Mouse (Mus musculus): Measurements from ENCODE around the gene Lamtor5. TPM values are rescaled to one million over a fixed set of nuclear protein-coding genes. Genes with fewer than 3 reads are reported as not detected.

Gene Lamtor5
- total and polyA plus RNA-seq, 2 experiments from 2014 or later, result 114 to 187 TPM

- Histone ChIP-seq H3K4me3 (ENCODE audit: low read depth, low read length) (peak overlapping the region; percentile 100), H3K9me3 (replicated peaks; ENCODE audit: control insufficient read depth, low read length) (no peaks in the 10 kb centered on the region), H3K4me2 (ENCODE audit: low read depth, low read length) (peak overlapping the region; percentile 91), H3K27ac (ENCODE audit: low read depth) (peak overlapping the region; percentile 99), H3K4me1 (ENCODE audit: control insufficient read depth, insufficient read depth) (peaks cover 23% of the 10 kb centered on the region), H3K27me3 (ENCODE audit: control insufficient read depth, insufficient read depth, low read length) (no peaks in the 10 kb centered on the region), H3K9ac (replicated peaks; ENCODE audit: low read depth, low read length) (peak overlapping the region; percentile 99), H3K36me3 (replicated peaks; ENCODE audit: control insufficient read depth, insufficient read depth, low read length) (peaks cover 12% of the 10 kb centered on the region)
- 11% methylated on average over 17 of the region's 17 CpGs for WGBS
- TF ChIP-seq CTCF (IDR thresholded peaks at IDR 0.05; ENCODE audit: low read depth) (no peak), EP300 (IDR thresholded peaks at IDR 0.05; ENCODE audit: low read depth) (no peak)
- no peak for DNase-seq (ENCODE audit: low spot score)
- ATAC-seq (ENCODE audit: insufficient read depth, low read depth), result no peak
Observed at GRCm38 (mm10) chr3:107331746-107332126, 53.1 kb downstream of the Lamtor5 start.

- peak overlapping the region; percentile 91 for H3K4me2 ChIP-seq (ENCODE audit: low read depth, low read length)
- no peaks in the 10 kb centered on the region for H3K9me3 ChIP-seq (replicated peaks; ENCODE audit: control insufficient read depth, low read length)
- peak overlapping the region; percentile 100 for H3K4me3 ChIP-seq (ENCODE audit: low read depth, low read length)
- ATAC-seq (ENCODE audit: insufficient read depth, low read depth) (peak; percentile 11; the same call in 1 of the 2 replicates), DNase-seq (ENCODE audit: low spot score) (peak; percentile 51)
- peaks cover 23% of the 10 kb centered on the region for H3K4me1 ChIP-seq (ENCODE audit: control insufficient read depth, insufficient read depth)
- WGBS, result under 1% methylated on average over 75 of the region's 75 CpGs
- TF ChIP-seq EP300 (IDR thresholded peaks at IDR 0.05; ENCODE audit: low read depth) (0 out of 2 replicates have a peak, but pooled peaks have one; percentile 14), CTCF (IDR thresholded peaks at IDR 0.05; ENCODE audit: low read depth) (no peak)
- peak overlapping the region; percentile 99 for H3K9ac ChIP-seq (replicated peaks; ENCODE audit: low read depth, low read length)
- H3K36me3 ChIP-seq (replicated peaks; ENCODE audit: control insufficient read depth, insufficient read depth, low read length), result peaks cover 12% of the 10 kb centered on the region
- H3K27me3 ChIP-seq (ENCODE audit: control insufficient read depth, insufficient read depth, low read length), result no peaks in the 10 kb centered on the region
- peak overlapping the region; percentile 99 for H3K27ac ChIP-seq (ENCODE audit: low read depth)
Observed at GRCm38 (mm10) chr3:107332127-107332959, 53.7 kb downstream of the Lamtor5 start.

GRCm38 (mm10) chr3:107332960-107333380 lies 54.3 kb downstream of the Lamtor5 start:
- peak overlapping the region; percentile 100 for H3K4me3 ChIP-seq (ENCODE audit: low read depth, low read length)
- H3K9me3 ChIP-seq (replicated peaks; ENCODE audit: control insufficient read depth, low read length), result no peaks in the 10 kb centered on the region
- DNase-seq (ENCODE audit: low spot score) (peak; percentile 100), ATAC-seq (ENCODE audit: insufficient read depth, low read depth) (peak; percentile 93)
- peak overlapping the region; percentile 99 for H3K27ac ChIP-seq (ENCODE audit: low read depth)
- TF ChIP-seq EP300 (IDR thresholded peaks at IDR 0.05; ENCODE audit: low read depth), result no peak
- TF ChIP-seq CTCF (IDR thresholded peaks at IDR 0.05; ENCODE audit: low read depth), result no peak
- H3K27me3 ChIP-seq (ENCODE audit: control insufficient read depth, insufficient read depth, low read length), result no peaks in the 10 kb centered on the region
- H3K4me2 ChIP-seq (ENCODE audit: low read depth, low read length), result peak overlapping the region; percentile 91
- H3K4me1 ChIP-seq (ENCODE audit: control insufficient read depth, insufficient read depth), result peaks cover 23% of the 10 kb centered on the region
- H3K36me3 ChIP-seq (replicated peaks; ENCODE audit: control insufficient read depth, insufficient read depth, low read length), result peaks cover 12% of the 10 kb centered on the region
- under 1% methylated on average over 37 of the region's 37 CpGs for WGBS
- H3K9ac ChIP-seq (replicated peaks; ENCODE audit: low read depth, low read length), result peak overlapping the region; percentile 99

Other genes with a start within 250 kb of the Lamtor5 start
- 1.7 TPM in 1 of 2 replicates, not detected in the other for gene Kcna3, start 242.7 kb upstream of the Lamtor5 start, total RNA-seq (2014; rRNA removed; ENCODE audit: low replicate concordance)
- gene Kcna3, start 242.7 kb upstream of the Lamtor5 start, polyA plus RNA-seq (2015; fragmentation: Nextera tagmentation; extraction: Ambion mirVana), result 0.10 and 0.19 TPM in 2 replicates
- 0.99 and 1.2 TPM in 2 replicates for gene Kcna2, start 177.7 kb upstream of the Lamtor5 start, total RNA-seq (2014; rRNA removed; ENCODE audit: low replicate concordance)
- 0.01 and 0.07 TPM in 2 replicates for gene Kcna2, start 177.7 kb upstream of the Lamtor5 start, polyA plus RNA-seq (2015; fragmentation: Nextera tagmentation; extraction: Ambion mirVana)
- gene Kcna10, start 95.8 kb upstream of the Lamtor5 start, total RNA-seq (2014; rRNA removed; ENCODE audit: low replicate concordance), result not detected in 2 replicates
- not detected in 2 replicates for gene Kcna10, start 95.8 kb upstream of the Lamtor5 start, polyA plus RNA-seq (2015; fragmentation: Nextera tagmentation; extraction: Ambion mirVana)
- 0.53 TPM in 1 of 2 replicates, not detected in the other for gene Cym, start 57.1 kb upstream of the Lamtor5 start, total RNA-seq (2014; rRNA removed; ENCODE audit: low replicate concordance)
- 0.15 and 0.22 TPM in 2 replicates for gene Cym, start 57.1 kb upstream of the Lamtor5 start, polyA plus RNA-seq (2015; fragmentation: Nextera tagmentation; extraction: Ambion mirVana)
- 0.15 TPM in 1 of 2 replicates, not detected in the other for gene A630076J17Rik, start 48.2 kb upstream of the Lamtor5 start, total RNA-seq (2014; rRNA removed; ENCODE audit: low replicate concordance)
- gene A630076J17Rik, start 48.2 kb upstream of the Lamtor5 start, polyA plus RNA-seq (2015; fragmentation: Nextera tagmentation; extraction: Ambion mirVana), result 0.11 and 0.25 TPM in 2 replicates
- gene Prok1, start 39.2 kb upstream of the Lamtor5 start, total RNA-seq (2014; rRNA removed; ENCODE audit: low replicate concordance), result not detected in 2 replicates
- not detected in 2 replicates for gene Prok1, start 39.2 kb upstream of the Lamtor5 start, polyA plus RNA-seq (2015; fragmentation: Nextera tagmentation; extraction: Ambion mirVana)
- gene Slc16a4, start 12.4 kb downstream of the Lamtor5 start, total RNA-seq (2014; rRNA removed; ENCODE audit: low replicate concordance), result 2.1 TPM in 1 of 2 replicates, not detected in the other
- 0.90 and 0.91 TPM in 2 replicates for gene Slc16a4, start 12.4 kb downstream of the Lamtor5 start, polyA plus RNA-seq (2015; fragmentation: Nextera tagmentation; extraction: Ambion mirVana)
- gene Rbm15, start 54.8 kb downstream of the Lamtor5 start, total RNA-seq (2014; rRNA removed; ENCODE audit: low replicate concordance), result 22.8 and 25.5 TPM in 2 replicates
- gene Rbm15, start 54.8 kb downstream of the Lamtor5 start, polyA plus RNA-seq (2015; fragmentation: Nextera tagmentation; extraction: Ambion mirVana), result 8.3 and 8.4 TPM in 2 replicates
- gene Kcnc4, start 180.7 kb downstream of the Lamtor5 start, total RNA-seq (2014; rRNA removed; ENCODE audit: low replicate concordance), result 0.04 and 0.15 TPM in 2 replicates
- gene Kcnc4, start 180.7 kb downstream of the Lamtor5 start, polyA plus RNA-seq (2015; fragmentation: Nextera tagmentation; extraction: Ambion mirVana), result 0.10 and 0.20 TPM in 2 replicates
- gene Slc6a17, start 239.2 kb downstream of the Lamtor5 start, total RNA-seq (2014; rRNA removed; ENCODE audit: low replicate concordance), result 9.7 and 22.3 TPM in 2 replicates
- gene Slc6a17, start 239.2 kb downstream of the Lamtor5 start, polyA plus RNA-seq (2015; fragmentation: Nextera tagmentation; extraction: Ambion mirVana), result 2.4 and 3.1 TPM in 2 replicates